Mouse (Mus musculus) kidney, embryonic 14.5 days (tissue): ENCODE results near the gene Fgd2. TPM values are rescaled to one million over a fixed set of nuclear protein-coding genes. Genes with fewer than 3 reads are reported as not detected.

ENCODE experiments used
- ATAC-seq: fragments of 200-750 bp; cut with Nextera tagmentation; 2 replicates; pipeline ENCODE4 v1.8.0; 2017; ENCODE audit warnings: moderate number of reproducible peaks, mild to moderate bottlenecking, moderate TSS enrichment, moderate library complexity; ENCODE audit not compliant: low FRiP score, low TSS enrichment
- H3K27ac ChIP-seq: fragments of 300-500 bp; sonication (generic); 2 replicates; pipeline ENCODE4 v1.5.1; 2014; ENCODE audit warnings: low read depth, mild to moderate bottlenecking, low read length, moderate library complexity, mixed read lengths
- H3K27me3 ChIP-seq: fragments of 300-500 bp; sonication (generic); 2 replicates; pipeline ENCODE4 v1.6.1; 2014; ENCODE audit warnings: mild to moderate bottlenecking, low read length; ENCODE audit not compliant: control insufficient read depth, insufficient read depth
- H3K36me3 ChIP-seq: fragments of 300-500 bp; sonication (generic); 2 replicates; pipeline ENCODE4 v1.6.1; 2014; ENCODE audit warnings: low read length, mixed read lengths; ENCODE audit not compliant: control insufficient read depth, insufficient read depth
- H3K4me1 ChIP-seq: fragments of 300-500 bp; sonication (generic); 2 replicates; pipeline ENCODE4 v1.6.1; 2014; ENCODE audit warnings: low read length, mixed read lengths; ENCODE audit not compliant: control insufficient read depth, insufficient read depth
- H3K4me2 ChIP-seq: fragments of 300-500 bp; sonication (generic); replicated peaks from 2 replicates; pipeline ENCODE4 v1.6.1; 2014; ENCODE audit warnings: low read depth, mild to moderate bottlenecking, low read length
- H3K4me3 ChIP-seq: fragments of 300-500 bp; sonication (generic); 2 replicates; pipeline ENCODE4 v1.5.1; 2014; ENCODE audit warnings: mild to moderate bottlenecking, low read length
- H3K9ac ChIP-seq: fragments of 300-500 bp; sonication (generic); 2 replicates; pipeline ENCODE4 v1.6.1; 2014; ENCODE audit warnings: low read depth, mild to moderate bottlenecking, low read length, moderate library complexity
- H3K9me3 ChIP-seq: fragments of 300-500 bp; sonication (generic); 2 replicates; pipeline ENCODE4 v1.6.1; 2016; ENCODE audit warnings: low read length; ENCODE audit not compliant: control insufficient read depth
- WGBS: fragments of 180-500 bp; shearing (Covaris S2); extraction: QIAGEN DNeasy Blood & Tissue Kit; methylation state at CpG from one replicate; pipeline ENCODE4 v1.1.7; 2014; 5-methylcytosine and 5-hydroxymethylcytosine counted together
- polyA plus RNA-seq: library from polyadenylated mRNA; unstranded; fragments of >200 nt; fragmentation: Nextera tagmentation; extraction: Ambion mirVana; gene quantifications from 2 replicates; pipeline ENCODE4 v1.2.1, GENCODE M21; 2014

The Fgd2 gene
- polyA plus RNA-seq, 1 experiment from 2014 or later: 9.5 TPM

- H3K27me3 ChIP-seq: 0 out of 2 replicates have a peak, but pooled peaks cover 2% of the 10 kb centered on the region
- peak overlapping the region; percentile 56 for H3K4me2 ChIP-seq
- H3K9ac ChIP-seq: peak overlapping the region; percentile 58
- under 1% methylated on average over 27 of the region's 27 CpGs for WGBS
- H3K36me3 ChIP-seq: no peaks in the 10 kb centered on the region
- H3K4me3 ChIP-seq: peak overlapping the region; percentile 30
- no peaks in the 10 kb centered on the region for H3K9me3 ChIP-seq
- peaks cover 23% of the 10 kb centered on the region for H3K4me1 ChIP-seq
- H3K27ac ChIP-seq: peak overlapping the region; percentile 76
- ATAC-seq: peak; percentile 87
Observed at GRCm38 (mm10) chr17:29397480-29398433, 37.0 kb downstream of the Fgd2 start.

- no peak for ATAC-seq
- Histone ChIP-seq H3K4me2 (peak overlapping the region; percentile 56), H3K9me3 (no peaks in the 10 kb centered on the region), H3K27ac (peak overlapping the region; percentile 76; the same call in 1 of the 2 replicates), H3K4me3 (peak overlapping the region; percentile 30; the same call in 1 of the 2 replicates), H3K36me3 (no peaks in the 10 kb centered on the region), H3K27me3 (0 out of 2 replicates have a peak, but pooled peaks cover 2% of the 10 kb centered on the region), H3K9ac (peak overlapping the region; percentile 58; the same call in 1 of the 2 replicates), H3K4me1 (peaks cover 23% of the 10 kb centered on the region)
- 16% methylated on average over 17 of the region's 17 CpGs for WGBS
Observed at GRCm38 (mm10) chr17:29398434-29399026, 37.8 kb downstream of the Fgd2 start.

GRCm38 (mm10) chr17:29399241-29399910 lies 38.7 kb downstream of the Fgd2 start:
- H3K4me2 ChIP-seq: no peak overlapping the region
- no peak overlapping the region for H3K4me3 ChIP-seq
- peaks cover 23% of the 10 kb centered on the region for H3K4me1 ChIP-seq
- H3K9ac ChIP-seq: no peak overlapping the region
- WGBS: 50% methylated on average over 14 of the region's 14 CpGs
- H3K27ac ChIP-seq: no peak overlapping the region
- H3K27me3 ChIP-seq: 0 out of 2 replicates have a peak, but pooled peaks cover 2% of the 10 kb centered on the region
- H3K36me3 ChIP-seq: no peaks in the 10 kb centered on the region
- no peaks in the 10 kb centered on the region for H3K9me3 ChIP-seq
- ATAC-seq: no peak

- Histone ChIP-seq H3K4me2 (no peak overlapping the region), H3K4me1 (peaks cover 23% of the 10 kb centered on the region), H3K27ac (no peak overlapping the region), H3K4me3 (no peak overlapping the region), H3K9me3 (no peaks in the 10 kb centered on the region), H3K9ac (no peak overlapping the region), H3K27me3 (0 out of 2 replicates have a peak, but pooled peaks cover 2% of the 10 kb centered on the region), H3K36me3 (no peaks in the 10 kb centered on the region)
- 70% methylated on average over 5 of the region's 5 CpGs for WGBS
- ATAC-seq: no peak
Observed at GRCm38 (mm10) chr17:29400044-29400443, 39.3 kb downstream of the Fgd2 start.

GRCm38 (mm10) chr17:29401741-29402268 lies 41.1 kb downstream of the Fgd2 start:
- Histone ChIP-seq H3K27ac (no peak overlapping the region), H3K4me1 (peaks cover 23% of the 10 kb centered on the region)
- 57% methylated on average over 15 of the region's 15 CpGs for WGBS

GRCm38 (mm10) chr17:29403179-29403578 lies 42.5 kb downstream of the Fgd2 start:
- ATAC-seq: no peak
- peaks cover 11% of the 10 kb centered on the region for H3K4me1 ChIP-seq

More at GRCm38 (mm10) chr17:29401741-29402268, 41.1 kb downstream of the Fgd2 start:
- no peaks in the 10 kb centered on the region for H3K36me3 ChIP-seq
- no peak overlapping the region for H3K4me3 ChIP-seq
- no peak overlapping the region for H3K9ac ChIP-seq
- no peak overlapping the region for H3K4me2 ChIP-seq
- no peaks in the 10 kb centered on the region for H3K9me3 ChIP-seq
- H3K27me3 ChIP-seq: 0 out of 2 replicates have a peak, but pooled peaks cover 2% of the 10 kb centered on the region
- no peak for ATAC-seq

GRCm38 (mm10) chr17:29405501-29405900 lies 44.8 kb downstream of the Fgd2 start:
- WGBS: 59% methylated on average over 13 of the region's 13 CpGs
- Histone ChIP-seq H3K27me3 (0 out of 2 replicates have a peak, but pooled peaks cover 2% of the 10 kb centered on the region), H3K9me3 (no peaks in the 10 kb centered on the region), H3K4me3 (no peak overlapping the region), H3K9ac (no peak overlapping the region), H3K4me1 (no peaks in the 10 kb centered on the region), H3K4me2 (no peak overlapping the region), H3K36me3 (no peaks in the 10 kb centered on the region), H3K27ac (no peak overlapping the region)
- no peak for ATAC-seq

More at GRCm38 (mm10) chr17:29403179-29403578, 42.5 kb downstream of the Fgd2 start:
- H3K4me3 ChIP-seq: no peak overlapping the region
- 0 out of 2 replicates have a peak, but pooled peaks cover 2% of the 10 kb centered on the region for H3K27me3 ChIP-seq
- WGBS: 77% methylated on average over 1 of the region's 1 CpGs
- no peak overlapping the region for H3K4me2 ChIP-seq
- no peak overlapping the region for H3K27ac ChIP-seq
- no peaks in the 10 kb centered on the region for H3K9me3 ChIP-seq
- H3K9ac ChIP-seq: no peak overlapping the region
- no peaks in the 10 kb centered on the region for H3K36me3 ChIP-seq

GRCm38 (mm10) chr17:29406077-29406476 lies 45.4 kb downstream of the Fgd2 start:
- 30% methylated on average over 6 of the region's 6 CpGs for WGBS
- no peak overlapping the region for H3K9ac ChIP-seq
- H3K4me3 ChIP-seq: no peak overlapping the region
- no peaks in the 10 kb centered on the region for H3K4me1 ChIP-seq
- peak; percentile 61; the same call in 1 of the 2 replicates for ATAC-seq
- no peak overlapping the region for H3K4me2 ChIP-seq
- H3K36me3 ChIP-seq: no peaks in the 10 kb centered on the region
- 0 out of 2 replicates have a peak, but pooled peaks cover 1% of the 10 kb centered on the region for H3K27me3 ChIP-seq
- no peak overlapping the region for H3K27ac ChIP-seq
- no peaks in the 10 kb centered on the region for H3K9me3 ChIP-seq
